Mouse (Mus musculus) myocyte (in vitro differentiated cells): ENCODE data around the gene Spata21.

ENCODE experiments used
- E2F4 ChIP-seq: IDR thresholded peaks from one replicate; pipeline ENCODE4 v1.6.1; 2011; ENCODE audit warnings: mild to moderate bottlenecking, control low read depth, moderate library complexity; ENCODE audit not compliant: insufficient read depth
- MAX ChIP-seq: IDR thresholded peaks from one replicate; pipeline ENCODE4 v1.6.1; 2011; ENCODE audit warnings: low read depth, mild to moderate bottlenecking, control low read depth
- MYOG ChIP-seq, 3 experiments: IDR thresholded peaks; one replicate each; pipeline ENCODE4 v1.6.1; 2011; ENCODE audit warnings: control low read depth in 2 of 3, low read depth in 2 of 3, mild to moderate bottlenecking in 2 of 3; ENCODE audit not compliant: insufficient read length in 2 of 3, control insufficient read depth in 1 of 3, insufficient read depth in 1 of 3
- POLR2A ChIP-seq: IDR thresholded peaks from one replicate; pipeline ENCODE4 v1.6.1; 2011; ENCODE audit warnings: low read depth, mild to moderate bottlenecking, control low read depth, moderate library complexity; ENCODE audit not compliant: insufficient read length
- POLR2AphosphoS2 ChIP-seq: IDR thresholded peaks from one replicate; pipeline ENCODE4 v1.6.1; 2011; ENCODE audit warnings: low read depth, control low read depth; ENCODE audit not compliant: insufficient read length
- TCF12 ChIP-seq: IDR thresholded peaks from one replicate; pipeline ENCODE4 v1.6.1; 2011; ENCODE audit warnings: mild to moderate bottlenecking, control low read depth; ENCODE audit not compliant: poor library complexity, insufficient read depth, severe bottlenecking
- USF1 ChIP-seq: IDR thresholded peaks from one replicate; pipeline ENCODE4 v1.6.1; 2011; ENCODE audit warnings: low read depth, mild to moderate bottlenecking, control low read depth, moderate library complexity

- TF ChIP-seq MAX (no peak), POLR2AphosphoS2 (no peak), POLR2A (no peak), MYOG (IDR thresholded peaks at IDR 0.05; ENCODE audit: control insufficient read depth in 1 of 3, insufficient read depth in 1 of 3, insufficient read length in 2 of 3, low read depth in 2 of 3) (no peak), TCF12 (no peak), E2F4 (no peak), USF1 (no peak)
These were observed 71.0 kb downstream of the Spata21 start for GRCm38 (mm10) chr4:141159093-141159492.
